Mouse (Mus musculus) spleen, embryonic (tissue): ENCODE measurements around the gene Nppa.
"Not testable (repeated sequence)": the region's sequence is repeated elsewhere in the genome, so short reads cannot be mapped to it uniquely, and the experiment has no call there.

Experiments
- CTCF ChIA-PET: fragments of 350-600 bp; sonication (Branson Sonifier 250); formaldehyde crosslinking; loops from one replicate; lab custom pipeline; 2022; lab: Charles Lee

Nppa gene

GRCm38 (mm10) chr4:148011332-148011731 lies 10.8 kb downstream of the Nppa start:
- CTCF ChIA-PET, result no interaction called here

DNA sequence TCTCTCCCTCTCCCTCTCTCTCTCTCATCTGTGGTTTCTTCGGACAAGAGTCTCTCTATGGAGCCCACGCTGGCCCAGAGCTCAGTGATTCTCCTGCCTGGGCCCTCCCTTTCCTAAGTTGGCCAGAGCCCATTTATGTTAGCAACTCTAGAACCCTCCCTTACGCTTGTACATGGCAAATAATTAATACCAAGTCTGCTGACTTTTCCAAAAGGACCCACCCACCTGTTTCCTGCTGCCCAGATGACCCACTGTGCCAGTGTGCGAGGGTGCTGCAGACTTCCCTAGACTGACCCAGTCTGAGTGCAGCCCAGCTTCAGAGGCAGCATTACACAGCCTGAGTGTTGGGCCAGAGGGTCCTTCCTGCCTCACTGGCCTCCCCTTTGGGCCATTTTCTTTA lies 11.7 kb downstream of the Nppa start:
- CTCF ChIA-PET, result no interaction called here

GRCm38 (mm10) chr4:148015418-148015817 lies 14.9 kb downstream of the Nppa start:
- CTCF ChIA-PET, result no interaction called here

GRCm38 (mm10) chr4:148016981-148017380 lies 16.5 kb downstream of the Nppa start:
- CTCF ChIA-PET, result interaction anchor here (0.6 kb wide), 1 partner anchor 57 kb away, joined by 3 read pairs; no protein-coding TSS in a partner anchor

GRCm38 (mm10) chr4:148018410-148018809 lies 17.9 kb downstream of the Nppa start:
- CTCF ChIA-PET, result no interaction called here

DNA sequence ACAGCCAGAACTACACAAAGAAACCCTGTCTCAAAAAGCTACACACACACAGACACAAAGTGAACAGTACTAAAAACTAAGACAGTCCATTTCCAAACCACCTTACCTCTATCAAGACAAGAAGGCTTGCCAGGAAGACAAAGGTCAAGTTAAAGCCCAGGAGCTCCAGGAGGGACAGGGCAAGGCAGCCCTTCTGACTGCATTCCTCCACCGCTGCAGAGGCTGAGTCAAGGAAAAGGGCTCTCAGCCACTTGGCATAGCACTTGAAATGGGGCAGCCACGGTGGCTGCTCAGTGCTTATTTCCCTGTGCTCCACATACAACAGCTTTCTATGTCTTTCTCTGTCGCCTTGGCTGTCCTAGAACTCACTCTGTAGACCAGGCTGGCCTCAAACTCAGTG lies 23.5 kb downstream of the Nppa start:
- CTCF ChIA-PET, result no interaction called here

DNA sequence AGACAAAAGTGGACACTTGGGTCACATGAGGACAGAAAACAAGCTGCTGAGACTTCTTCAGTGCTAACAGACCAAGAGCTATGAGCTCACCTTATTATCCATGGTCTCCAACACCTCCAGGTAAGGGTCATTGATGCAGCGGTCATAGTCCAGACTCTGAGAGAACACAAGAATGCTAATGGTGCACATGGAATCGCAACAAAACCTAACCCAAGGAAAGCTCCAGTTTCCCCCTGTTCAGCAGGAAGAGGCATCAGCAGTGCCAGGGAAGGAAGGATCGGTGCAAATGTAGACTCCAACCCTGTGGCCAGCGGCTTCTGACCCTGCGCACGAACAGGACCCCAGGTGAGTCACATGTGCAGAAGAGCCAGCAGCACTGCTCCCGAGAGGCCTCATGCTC lies 28.8 kb downstream of the Nppa start:
- CTCF ChIA-PET, result no interaction called here

DNA sequence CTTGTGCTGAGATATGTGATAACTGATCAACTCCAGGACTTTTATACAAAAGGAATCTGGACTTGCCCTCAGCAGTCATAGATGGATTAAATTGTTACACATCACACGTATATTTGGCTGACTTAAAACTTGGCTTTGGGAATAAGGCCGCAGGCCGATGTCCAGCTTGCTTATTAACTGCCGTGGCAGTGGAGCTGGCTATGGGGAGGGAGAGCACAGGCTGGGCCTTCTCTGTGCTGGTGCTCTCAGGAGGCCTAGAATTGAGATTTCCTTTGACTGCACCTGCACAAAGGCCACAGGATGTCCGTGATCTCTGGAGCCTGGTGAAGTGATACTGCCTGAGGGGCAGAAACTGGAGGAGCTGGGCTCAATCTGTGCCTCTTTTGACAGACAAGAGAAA lies 30.0 kb downstream of the Nppa start:
- CTCF ChIA-PET, result no interaction called here

DNA sequence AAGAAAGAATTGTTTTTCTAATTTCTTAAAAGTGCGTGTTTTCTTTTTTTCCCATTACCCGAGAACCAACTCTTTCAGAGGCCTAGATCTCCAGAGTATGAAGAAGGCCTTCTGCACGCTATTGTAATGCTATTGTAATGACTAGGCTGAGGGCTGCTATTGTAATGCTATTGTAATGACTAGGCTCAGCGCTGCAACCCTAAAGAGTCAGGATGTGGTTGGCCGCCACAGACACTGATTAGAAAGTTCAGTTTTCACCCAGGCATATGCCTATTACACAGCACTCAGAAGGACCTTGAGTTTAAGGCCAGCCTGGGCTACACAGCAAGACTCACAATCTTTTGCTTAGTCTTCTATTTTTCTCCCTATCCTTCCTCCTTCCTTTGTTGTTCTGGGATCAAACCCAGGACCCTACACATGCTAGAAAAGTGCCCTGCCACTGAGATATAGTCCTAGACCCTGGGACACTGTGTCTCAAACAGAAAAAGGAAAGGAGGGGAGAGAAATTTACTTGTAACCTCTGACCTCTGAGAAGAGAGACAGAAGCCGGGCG lies 33.4 kb downstream of the Nppa start:
- CTCF ChIA-PET, result interaction anchor here (0.7 kb wide), 1 partner anchor 1048 kb away, joined by 7 read pairs; no protein-coding TSS in a partner anchor

DNA sequence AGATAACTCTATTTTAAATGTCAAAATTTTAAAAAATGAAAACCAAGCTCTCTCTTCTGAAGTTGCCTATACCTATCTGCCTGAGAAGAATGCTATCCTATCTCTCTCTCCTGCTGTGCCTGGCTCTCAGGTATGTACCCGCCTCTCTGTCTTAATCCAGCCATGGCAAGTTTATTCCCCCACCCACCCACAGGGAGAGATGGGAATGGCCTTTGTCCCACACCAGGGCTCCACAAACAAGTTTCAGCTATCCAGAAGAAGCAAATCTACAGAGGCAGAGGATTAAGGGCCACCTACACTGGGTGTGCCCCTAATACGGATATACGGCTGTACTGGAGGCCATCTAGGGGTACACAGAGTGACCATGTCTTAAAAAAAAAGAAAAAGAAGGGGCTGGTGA lies 34.9 kb downstream of the Nppa start:
- CTCF ChIA-PET, result no interaction called here

GRCm38 (mm10) chr4:148038079-148038599 lies 37.6 kb downstream of the Nppa start:
- CTCF ChIA-PET, result no interaction called here

DNA sequence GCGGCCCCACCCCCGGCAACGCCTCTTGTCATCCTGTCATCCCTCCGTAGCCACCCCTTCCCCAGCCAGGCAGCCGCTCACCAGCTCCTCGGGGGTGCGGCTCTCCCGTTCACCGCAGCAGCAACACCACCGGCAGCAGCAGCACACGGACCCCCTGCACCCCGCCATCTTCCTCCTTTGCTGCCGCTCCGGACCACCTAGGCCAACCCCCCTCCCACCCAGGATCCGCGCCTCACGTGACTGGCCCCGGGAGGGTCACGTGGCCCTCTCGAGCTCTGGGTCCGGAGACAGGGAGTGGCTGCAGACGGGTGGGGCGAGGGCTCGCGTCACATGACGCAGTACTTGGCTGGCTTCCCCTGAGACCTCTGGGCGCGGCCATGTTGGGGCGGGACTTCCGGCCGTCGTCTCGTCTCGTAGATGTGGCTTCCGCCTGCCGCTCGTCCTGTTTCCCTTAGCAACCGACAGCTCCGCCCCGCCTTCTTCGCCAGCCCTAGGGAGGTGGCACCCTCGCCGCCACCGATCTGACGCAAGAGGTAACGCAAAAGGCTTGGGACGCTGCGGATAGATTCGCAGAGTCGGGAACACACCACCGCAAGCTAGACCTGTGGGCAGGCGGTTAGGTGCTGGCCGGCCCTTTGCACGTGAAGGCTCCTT lies 38.2 kb downstream of the Nppa start, which contains the start of the genes Clcn6 and Mthfr:
Clcn6 (minus strand) TSS at position 222 of the 654 bp plus-strand sequence.
Mthfr (plus strand) TSS at position 478 of the 654 bp plus-strand sequence.
- CTCF ChIA-PET, result no interaction called here

DNA sequence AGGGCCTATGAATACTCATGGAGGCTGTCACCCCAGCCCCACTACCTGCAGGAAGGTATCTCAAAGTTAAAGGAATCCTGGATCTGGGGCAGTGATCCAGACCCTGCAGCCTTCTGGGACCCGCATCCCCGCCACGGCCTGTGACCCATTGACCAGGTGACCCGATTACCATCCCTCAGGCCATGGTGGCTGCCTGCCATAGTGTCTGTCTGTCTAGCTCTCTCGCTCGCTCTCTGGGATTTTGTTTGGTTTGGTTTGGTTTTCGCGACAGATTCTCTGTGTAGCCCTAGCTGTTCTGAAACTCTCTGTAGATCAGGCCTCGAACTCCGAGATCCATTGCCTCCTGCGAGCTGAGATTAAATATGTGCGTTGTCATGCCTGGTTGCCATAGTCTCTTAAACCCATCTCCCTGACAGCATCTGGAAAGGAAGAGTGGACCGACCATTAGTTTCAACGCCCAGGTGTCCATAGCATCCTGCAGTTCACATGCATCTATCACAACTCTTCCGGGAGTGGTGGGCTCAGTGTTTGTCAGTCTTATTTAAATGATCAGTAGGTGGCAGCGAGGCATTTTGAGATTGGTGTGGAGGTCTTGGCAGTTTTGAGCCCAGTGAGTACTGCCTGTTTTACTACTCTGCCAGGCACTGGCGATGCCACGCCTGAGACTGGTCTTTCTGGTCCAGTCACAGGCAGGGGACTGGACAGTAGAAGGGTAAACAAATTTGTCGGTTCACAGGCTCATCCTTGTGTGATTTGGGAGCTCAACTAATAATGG lies 38.9 kb downstream of the Nppa start:
- CTCF ChIA-PET, result no interaction called here

DNA sequence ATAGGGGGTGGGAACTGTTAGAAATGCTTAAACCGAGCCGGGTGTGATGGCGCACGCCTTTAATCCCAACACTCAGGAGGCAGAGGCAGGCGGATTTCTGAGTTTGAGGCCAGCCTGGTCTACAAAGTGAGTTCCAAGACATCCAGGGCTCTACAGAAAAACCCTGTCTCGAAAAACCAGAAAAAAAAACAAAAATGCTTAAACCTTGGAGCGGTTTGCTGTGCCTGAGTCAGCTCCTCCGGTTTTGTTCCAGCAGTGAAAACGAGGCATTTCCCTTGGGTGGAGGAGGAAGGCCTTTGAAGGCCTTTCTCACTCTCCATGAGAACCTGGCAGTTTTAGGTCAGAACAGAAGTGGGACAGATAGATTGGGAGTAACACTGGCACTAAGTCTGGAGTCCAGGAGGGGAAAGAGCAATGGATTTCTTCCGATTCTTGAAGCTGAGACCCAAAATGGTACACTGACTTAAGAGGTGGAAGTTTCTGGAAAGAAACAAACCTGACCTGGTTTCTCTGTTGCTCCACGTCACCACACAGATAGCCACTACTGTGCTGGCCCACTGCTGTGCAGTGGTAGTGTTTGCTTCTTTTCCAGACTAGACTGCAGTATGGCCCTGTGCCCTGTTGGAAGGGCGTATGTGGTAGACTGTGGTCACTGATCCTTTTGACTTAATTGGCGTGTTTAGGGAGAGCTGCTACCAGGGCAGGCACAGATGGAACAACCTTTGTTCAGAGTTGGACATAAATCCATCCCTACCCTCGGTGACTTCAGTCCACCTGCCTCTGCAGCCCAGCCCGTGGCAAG lies 39.7 kb downstream of the Nppa start:
- CTCF ChIA-PET, result no interaction called here

GRCm38 (mm10) chr4:148040933-148041610 lies 40.5 kb downstream of the Nppa start:
- CTCF ChIA-PET, result no interaction called here

DNA sequence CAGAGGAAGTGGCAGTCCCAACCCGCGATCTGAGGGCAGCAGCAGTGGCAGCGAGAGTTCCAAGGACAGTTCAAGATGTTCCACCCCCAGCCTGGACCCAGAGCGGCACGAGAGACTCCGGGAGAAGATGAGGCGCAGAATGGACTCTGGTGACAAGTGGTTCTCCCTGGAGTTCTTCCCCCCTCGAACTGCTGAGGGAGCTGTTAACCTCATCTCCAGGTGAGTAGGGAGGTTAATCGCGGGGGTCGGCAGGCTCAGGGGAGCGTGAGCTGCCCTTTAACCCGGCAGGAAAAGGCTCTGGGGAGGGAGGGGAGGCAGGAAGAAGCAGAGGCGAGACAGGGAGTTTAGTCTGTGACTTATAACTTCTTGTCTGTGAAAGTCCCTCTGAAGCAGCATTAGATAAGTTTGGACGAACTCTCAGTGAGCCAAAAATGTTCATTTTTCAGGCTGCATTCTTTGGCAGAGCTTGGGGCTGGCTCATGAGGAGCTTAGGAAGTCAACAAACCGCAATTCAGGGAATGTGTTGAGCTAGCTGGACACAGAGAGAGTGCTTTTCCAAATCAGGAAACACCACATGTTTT lies 41.2 kb downstream of the Nppa start:
- CTCF ChIA-PET, result no interaction called here

GRCm38 (mm10) chr4:148043327-148043726 lies 42.8 kb downstream of the Nppa start:
- CTCF ChIA-PET, result not testable (repeated sequence)

DNA sequence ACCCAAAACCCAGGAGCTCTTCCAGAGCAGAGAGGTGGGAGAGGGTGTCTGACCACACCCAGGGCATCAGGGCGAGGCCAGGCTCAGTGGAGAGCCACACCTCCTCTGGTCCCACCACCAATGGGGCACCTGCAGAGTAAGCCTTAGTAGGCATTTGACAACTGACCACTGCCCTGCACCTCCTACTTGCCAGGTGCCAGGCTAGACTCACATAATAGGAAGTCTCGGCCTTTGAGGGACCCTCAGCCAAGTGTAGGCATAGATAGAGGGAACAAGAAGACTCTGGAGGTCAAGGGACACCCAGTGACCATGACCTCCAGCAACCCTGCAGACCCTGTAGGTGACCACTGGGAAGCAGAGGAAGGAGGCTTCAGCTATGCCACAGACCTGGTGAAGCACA lies 43.6 kb downstream of the Nppa start:
- CTCF ChIA-PET, result interaction anchor here (1.1 kb wide), 1 partner anchor 28 kb away, joined by 4 read pairs; no protein-coding TSS in a partner anchor

GRCm38 (mm10) chr4:148046450-148047031 lies 46.0 kb downstream of the Nppa start:
- CTCF ChIA-PET, result no interaction called here

DNA sequence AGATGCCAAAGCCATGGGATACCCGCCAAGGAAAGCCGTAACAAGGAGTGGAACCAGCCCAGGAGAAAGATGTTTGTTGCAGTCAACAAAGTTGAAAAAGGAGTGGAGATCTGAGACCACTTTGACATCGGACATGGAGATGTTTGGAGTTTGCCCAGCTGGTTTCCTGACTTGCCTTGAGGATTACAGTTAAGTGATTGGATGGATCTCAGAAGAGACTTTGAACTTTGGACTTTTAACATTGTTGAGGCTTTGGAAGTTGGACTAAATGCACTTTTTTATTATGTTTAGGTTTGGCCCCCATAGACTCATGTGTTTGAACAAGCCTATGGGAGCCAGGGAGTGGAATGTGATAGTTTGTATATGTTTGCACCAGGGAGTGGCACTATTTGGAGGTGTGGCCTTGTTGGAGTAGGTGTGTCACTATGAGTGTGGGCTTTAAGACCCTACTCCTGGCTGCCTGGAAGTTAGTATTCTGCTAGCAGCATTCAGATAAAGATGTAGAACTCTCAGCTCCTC lies 49.9 kb downstream of the Nppa start:
- CTCF ChIA-PET, result not testable (repeated sequence)
